Mouse (Mus musculus): ENCODE measurements at regions not wholly inside any gene's neighbourhood (a gene's known extent, or its start where the extent isn't known, plus 50 kb on each side); places are given as distances from the start of the nearest gene placed in this dataset.

- 77% methylated on average over 11 of the region's 11 CpGs for WGBS
- DNase-seq (ENCODE audit: low read depth, low spot score) = no peak
These were observed 221.0 kb upstream of the Usp24 start for GRCm38 (mm10) chr4:106094882-106095556.

- no peak for DNase-seq (ENCODE audit: low read depth, low spot score)
- WGBS = 51% methylated on average over 3 of the region's 3 CpGs
These were observed 219.9 kb upstream of the Usp24 start for GRCm38 (mm10) chr4:106096130-106096529.

- 61% methylated on average over 1 of the region's 1 CpGs for WGBS
- DNase-seq (ENCODE audit: low read depth, low spot score) = no peak
These were observed 218.2 kb upstream of the Usp24 start for GRCm38 (mm10) chr4:106097846-106098245.

- 30% methylated on average over 11 of the region's 11 CpGs for whole genome bisulfite sequencing
- DNase-seq (ENCODE audit: low read depth, low spot score) = no peak
These were observed 215.6 kb upstream of the Usp24 start for GRCm38 (mm10) chr4:106100211-106101025.

GRCm38 (mm10) chr4:106101904-106102303 lies 214.1 kb upstream of the Usp24 start:
- WGBS = 37% methylated on average over 5 of the region's 5 CpGs
- no peak for DNase-seq (ENCODE audit: low read depth, low spot score)

- no peak for DNase-seq (ENCODE audit: low read depth, low spot score)
- WGBS = 76% methylated on average over 7 of the region's 7 CpGs
These were observed 213.5 kb upstream of the Usp24 start for GRCm38 (mm10) chr4:106102451-106102977.

GRCm38 (mm10) chr4:106103750-106104635 lies 212.0 kb upstream of the Usp24 start:
- DNase-seq (ENCODE audit: low read depth, low spot score) = no peak
- WGBS = 83% methylated on average over 11 of the region's 11 CpGs

- no peak for DNase-seq (ENCODE audit: low read depth, low spot score)
These were observed 203.0 kb upstream of the Usp24 start for GRCm38 (mm10) chr4:106112981-106113380.

GRCm38 (mm10) chr4:106113747-106114146 lies 202.3 kb upstream of the Usp24 start:
- DNase-seq (ENCODE audit: low read depth, low spot score) = no peak

- 80% methylated on average over 7 of the region's 7 CpGs for WGBS
- no peak for DNase-seq (ENCODE audit: low read depth, low spot score)
These were observed 199.4 kb upstream of the Usp24 start for GRCm38 (mm10) chr4:106116611-106117010.

- no peak for DNase-seq (ENCODE audit: low read depth, low spot score)
- WGBS = 87% methylated on average over 1 of the region's 1 CpGs
These were observed 194.7 kb upstream of the Usp24 start for GRCm38 (mm10) chr4:106121306-106121705.

GRCm38 (mm10) chr4:106123038-106123654 lies 192.9 kb upstream of the Usp24 start:
- 64% methylated on average over 8 of the region's 8 CpGs for WGBS
- DNase-seq (ENCODE audit: low read depth, low spot score) = no peak

GRCm38 (mm10) chr4:106127199-106127598 lies 188.8 kb upstream of the Usp24 start:
- 71% methylated on average over 5 of the region's 5 CpGs for WGBS
- no peak for DNase-seq (ENCODE audit: low read depth, low spot score)

GRCm38 (mm10) chr4:106127641-106128040 lies 188.4 kb upstream of the Usp24 start:
- WGBS = 57% methylated on average over 7 of the region's 7 CpGs
- DNase-seq (ENCODE audit: low read depth, low spot score) = no peak

- DNase-seq (ENCODE audit: low read depth, low spot score) = no peak
- WGBS = 66% methylated on average over 7 of the region's 7 CpGs
These were observed 186.7 kb upstream of the Usp24 start for GRCm38 (mm10) chr4:106129327-106129726.

- no peak for DNase-seq (ENCODE audit: low read depth, low spot score)
- WGBS = 89% methylated on average over 2 of the region's 2 CpGs
These were observed 186.2 kb upstream of the Usp24 start for GRCm38 (mm10) chr4:106129803-106130202.

GRCm38 (mm10) chr4:106133746-106134730 lies 182.0 kb upstream of the Usp24 start:
- DNase-seq (ENCODE audit: low read depth, low spot score) = no peak
- 72% methylated on average over 10 of the region's 10 CpGs for WGBS

GRCm38 (mm10) chr4:106142741-106143140 lies 173.3 kb upstream of the Usp24 start:
- no peak for DNase-seq (ENCODE audit: low read depth, low spot score)
- WGBS = 32% methylated on average over 4 of the region's 4 CpGs
